Mouse (Mus musculus) stomach, embryonic 16.5 days (tissue): Measurements from ENCODE around the gene Atpaf2. TPM values are rescaled to one million over a fixed set of nuclear protein-coding genes. Genes with fewer than 3 reads are reported as not detected.
"Not testable (repeated sequence)": the region's sequence is repeated elsewhere in the genome, so short reads cannot be mapped to it uniquely, and the experiment has no call there.

Source experiments
- ATAC-seq: fragments of 200-750 bp; cut with Nextera tagmentation; 2 replicates; pipeline ENCODE4 v1.8.0; 2017; ENCODE audit warnings: moderate number of reproducible peaks, moderate TSS enrichment; ENCODE audit not compliant: insufficient read depth, low FRiP score
- H3K27ac ChIP-seq: fragments of 300-500 bp; sonication (generic); 2 replicates; pipeline ENCODE4 v1.5.1; 2014; ENCODE audit warnings: low read length
- H3K27me3 ChIP-seq: fragments of 300-500 bp; sonication (generic); 2 replicates; pipeline ENCODE4 v1.6.1; 2014; ENCODE audit warnings: low read length, control low read depth, mixed read lengths; ENCODE audit not compliant: control insufficient read depth, insufficient read depth
- H3K36me3 ChIP-seq: fragments of 300-500 bp; sonication (generic); 2 replicates; pipeline ENCODE4 v1.6.1; 2014; ENCODE audit warnings: low read length; ENCODE audit not compliant: control insufficient read depth, insufficient read depth
- H3K4me1 ChIP-seq: fragments of 300-500 bp; sonication (generic); 2 replicates; pipeline ENCODE4 v1.6.1; 2014; ENCODE audit warnings: low read length, control low read depth, mixed read lengths; ENCODE audit not compliant: control insufficient read depth, insufficient read depth
- H3K4me2 ChIP-seq: fragments of 300-500 bp; sonication (generic); 2 replicates; pipeline ENCODE4 v1.6.1; 2014; ENCODE audit warnings: low read depth, low read length, mixed read lengths
- H3K4me3 ChIP-seq: fragments of 300-500 bp; sonication (generic); replicated peaks from 2 replicates; pipeline ENCODE4 v1.5.1; 2014; ENCODE audit warnings: mild to moderate bottlenecking, low read length
- H3K9ac ChIP-seq: fragments of 300-500 bp; sonication (generic); 2 replicates; pipeline ENCODE4 v1.6.1; 2014; ENCODE audit warnings: low read length
- H3K9me3 ChIP-seq: fragments of 300-500 bp; sonication (generic); replicated peaks from 2 replicates; pipeline ENCODE4 v1.6.1; 2016; ENCODE audit warnings: low read length, control low read depth; ENCODE audit not compliant: control insufficient read depth
- WGBS: fragments of 180-500 bp; shearing (Covaris S2); extraction: QIAGEN DNeasy Blood & Tissue Kit; methylation state at CpG from one replicate; pipeline ENCODE4 v1.1.7; 2014; 5-methylcytosine and 5-hydroxymethylcytosine counted together
- polyA plus RNA-seq: library from polyadenylated mRNA; unstranded; fragments of >200 nt; fragmentation: Nextera tagmentation; extraction: Ambion mirVana; gene quantifications from 2 replicates; pipeline ENCODE4 v1.2.1, GENCODE M21; 2015

Atpaf2 gene
- polyA plus RNA-seq = 51.2 and 52.6 TPM in 2 replicates

- Histone ChIP-seq H3K9me3 (no peaks in the 10 kb centered on the region), H3K9ac (peak within 1 kb of the TSS; percentile 96), H3K36me3 (no peaks in the 10 kb centered on the region), H3K4me3 (peak within 1 kb of the TSS; percentile 93), H3K27me3 (no peaks in the 10 kb centered on the region), H3K4me1 (peaks cover 17% of the 10 kb centered on the region), H3K4me2 (peak within 1 kb of the TSS; percentile 67), H3K27ac (peak within 1 kb of the TSS; percentile 86)
- peak; percentile 16 for ATAC-seq
- 0% methylated on average over 39 of the region's 39 CpGs for WGBS
Observed at GRCm38 (mm10) chr11:60417717-60418472, at the start of gene Atpaf2. TSS of gene Atpaf2 (minus strand) at chr11:60418457.

- Histone ChIP-seq H3K4me3 (no peak overlapping the region), H3K9ac (no peak overlapping the region), H3K27ac (no peak overlapping the region), H3K9me3 (no peaks in the 10 kb centered on the region), H3K36me3 (peaks cover 40% of the 10 kb centered on the region), H3K4me2 (no peak overlapping the region), H3K27me3 (no peaks in the 10 kb centered on the region), H3K4me1 (no peaks in the 10 kb centered on the region)
- WGBS = 94% methylated on average over 2 of the region's 2 CpGs
- peak; percentile 45; the same call in 1 of the 2 replicates for ATAC-seq
Observed at GRCm38 (mm10) chr11:60465943-60466380, 47.7 kb upstream of the Atpaf2 start.

- WGBS = 95% methylated on average over 1 of the region's 1 CpGs
- H3K36me3 ChIP-seq = peaks cover 14% of the 10 kb centered on the region; the same call in 1 of the 2 replicates
- no peak overlapping the region for H3K4me3 ChIP-seq
- no peaks in the 10 kb centered on the region for H3K9me3 ChIP-seq
- no peak for ATAC-seq
- H3K4me2 ChIP-seq = no peak overlapping the region
- H3K27me3 ChIP-seq = no peaks in the 10 kb centered on the region
- H3K4me1 ChIP-seq = peaks cover 6% of the 10 kb centered on the region
- H3K27ac ChIP-seq = no peak overlapping the region
- H3K9ac ChIP-seq = no peak overlapping the region
Observed at GRCm38 (mm10) chr11:60457973-60458372, 39.7 kb upstream of the Atpaf2 start.

- peak overlapping the region; percentile 58 for H3K27ac ChIP-seq
- peaks cover 6% of the 10 kb centered on the region for H3K4me1 ChIP-seq
- H3K27me3 ChIP-seq = no peaks in the 10 kb centered on the region
- no peaks in the 10 kb centered on the region; the same call in 1 of the 2 replicates for H3K36me3 ChIP-seq
- peak overlapping the region; percentile 81 for H3K9ac ChIP-seq
- WGBS = 0% methylated on average over 17 of the region's 17 CpGs
- H3K4me3 ChIP-seq = peak overlapping the region; percentile 75
- H3K4me2 ChIP-seq = peak overlapping the region; percentile 73
- no peaks in the 10 kb centered on the region for H3K9me3 ChIP-seq
- peak; percentile 23; the same call in 1 of the 2 replicates for ATAC-seq
Observed at GRCm38 (mm10) chr11:60454745-60455087, 36.5 kb upstream of the Atpaf2 start.

GRCm38 (mm10) chr11:60454080-60454744 is 36.0 kb upstream of the Atpaf2 start, which contains the start of gene Drg2:
TSS of gene Drg2 (plus strand) at chr11:60454591.
- H3K4me1 ChIP-seq = peaks cover 6% of the 10 kb centered on the region
- WGBS = 5% methylated on average over 27 of the region's 27 CpGs
- H3K27ac ChIP-seq = peak within 1 kb of the TSS; percentile 58
- H3K9ac ChIP-seq = peak within 1 kb of the TSS; percentile 81
- peak; percentile 95 for ATAC-seq
- no peaks in the 10 kb centered on the region for H3K9me3 ChIP-seq
- no peaks in the 10 kb centered on the region for H3K27me3 ChIP-seq
- peak within 1 kb of the TSS; percentile 73 for H3K4me2 ChIP-seq
- no peaks in the 10 kb centered on the region; the same call in 1 of the 2 replicates for H3K36me3 ChIP-seq
- H3K4me3 ChIP-seq = peak within 1 kb of the TSS; percentile 75

GRCm38 (mm10) chr11:60444007-60444406 is 25.8 kb upstream of the Atpaf2 start:
- 77% methylated on average over 4 of the region's 4 CpGs for WGBS
- Histone ChIP-seq H3K9me3 (no peaks in the 10 kb centered on the region), H3K4me3 (no peak overlapping the region), H3K4me2 (no peak overlapping the region), H3K9ac (no peak overlapping the region), H3K27ac (no peak overlapping the region), H3K27me3 (no peaks in the 10 kb centered on the region), H3K36me3 (peaks cover 6% of the 10 kb centered on the region; the same call in 1 of the 2 replicates), H3K4me1 (no peaks in the 10 kb centered on the region)
- no peak for ATAC-seq

- H3K4me2 ChIP-seq = no peak overlapping the region
- no peaks in the 10 kb centered on the region for H3K4me1 ChIP-seq
- H3K4me3 ChIP-seq = no peak overlapping the region
- H3K27me3 ChIP-seq = no peaks in the 10 kb centered on the region
- 87% methylated on average over 6 of the region's 6 CpGs for WGBS
- no peak overlapping the region for H3K27ac ChIP-seq
- H3K9ac ChIP-seq = no peak overlapping the region
- no peaks in the 10 kb centered on the region for H3K9me3 ChIP-seq
- no peak for ATAC-seq
- peaks cover 6% of the 10 kb centered on the region; the same call in 1 of the 2 replicates for H3K36me3 ChIP-seq
Observed at GRCm38 (mm10) chr11:60442896-60443295, 24.6 kb upstream of the Atpaf2 start.

- no peak overlapping the region for H3K4me3 ChIP-seq
- WGBS = 39% methylated on average over 7 of the region's 7 CpGs
- H3K9me3 ChIP-seq = no peaks in the 10 kb centered on the region
- no peak overlapping the region for H3K4me2 ChIP-seq
- no peaks in the 10 kb centered on the region for H3K27me3 ChIP-seq
- no peak overlapping the region for H3K27ac ChIP-seq
- no peak overlapping the region for H3K9ac ChIP-seq
- H3K36me3 ChIP-seq = peaks cover 6% of the 10 kb centered on the region; the same call in 1 of the 2 replicates
- no peaks in the 10 kb centered on the region for H3K4me1 ChIP-seq
- ATAC-seq = no peak
Observed at GRCm38 (mm10) chr11:60440176-60440575, 21.9 kb upstream of the Atpaf2 start.

GRCm38 (mm10) chr11:60439621-60440020 is 21.4 kb upstream of the Atpaf2 start:
- not testable (repeated sequence) for H3K4me2 ChIP-seq, H3K4me3 ChIP-seq, H3K9me3 ChIP-seq, ATAC-seq, H3K9ac ChIP-seq, H3K4me1 ChIP-seq, H3K27me3 ChIP-seq, H3K27ac ChIP-seq
- 23% methylated on average over 1 of the region's 1 CpGs for WGBS
- H3K36me3 ChIP-seq = peaks cover 10% of the 10 kb centered on the region
